17 mouse cellular contexts compared by ENCODE assay signal in genomic region chr8:84070667-84071066, GRCm38 (mm10). TPM values are rescaled to one million over a fixed set of nuclear protein-coding genes. Genes with fewer than 3 reads are reported as not detected.
DNase-seq lines count a peak whose midpoint lies in the region; ATAC-seq and TF ChIP-seq lines count a peak whose summit lies in the region.
"Had no signal": no experiment of that assay in that cellular context is flagged by ENCODE, and none has a peak within 500 bp of the region (broad histone marks: within the 10 kb centered on the region; RNA-seq: fewer than 3 reads in every experiment).

No protein-coding gene starts in this region.

- no peak for TF ChIP-seq CTCF in midbrain, postnatal 0 days (IDR thresholded peaks at IDR 0.05)
- no peak for TF ChIP-seq CTCF in stomach, postnatal 0 days (IDR thresholded peaks at IDR 0.05; ENCODE audit: low read depth)

- H3K9me3 ChIP-seq in midbrain, postnatal 0 days (ENCODE audit: low read length), result no peaks in the 10 kb centered on the region
- H3K9me3 ChIP-seq in midbrain, embryonic 16.5 days (replicated peaks; ENCODE audit: control insufficient read depth, low read length, poor library complexity, severe bottlenecking), result no peaks in the 10 kb centered on the region
- no peaks in the 10 kb centered on the region for H3K9me3 ChIP-seq in stomach, postnatal 0 days (ENCODE audit: control insufficient read depth, low read length)
- H3K9me3 ChIP-seq in intestine, embryonic 15.5 days, result no peaks in the 10 kb centered on the region
- H3K9me3 ChIP-seq: embryonic facial prominence, embryonic 15.5 days; heart, embryonic 13.5 days; midbrain, embryonic 13.5 days had no signal

- no peak for ATAC-seq in midbrain, postnatal 0 days (ENCODE audit: low FRiP score)
- ATAC-seq in midbrain, embryonic 16.5 days, result no peak
- ATAC-seq in stomach, postnatal 0 days (ENCODE audit: low FRiP score, low TSS enrichment), result no peak
- ATAC-seq in intestine, embryonic 15.5 days, result no peak
- ATAC-seq: midbrain, embryonic 13.5 days; Patski had no signal

- peak overlapping the region; percentile 43; the same call in 1 of the 2 replicates for H3K27ac ChIP-seq in midbrain, postnatal 0 days (ENCODE audit: low read depth, low read length)
- no peak overlapping the region for H3K27ac ChIP-seq in midbrain, embryonic 16.5 days (ENCODE audit: low read length)
- 0 out of 2 replicates have a peak overlapping the region, but pooled peaks have one; percentile 13 for H3K27ac ChIP-seq in stomach, postnatal 0 days (replicated peaks)
- H3K27ac ChIP-seq in intestine, embryonic 15.5 days, result no peak overlapping the region
- H3K27ac ChIP-seq: embryonic facial prominence, embryonic 15.5 days; heart, embryonic 13.5 days; midbrain, embryonic 13.5 days had no signal

- DNase-seq in gastrocnemius, adult 18-20 months (ENCODE audit: low spot score), result peak; percentile 48
- DNase-seq in gastrocnemius, postnatal 4 days (ENCODE audit: low spot score in 2 of 2), result no peak
- peak; percentile 15 for DNase-seq in midbrain, postnatal 0 days (ENCODE audit: low spot score)
- DNase-seq in layer of hippocampus, adult 9-11 months, result peak; percentile 89
- no peak for DNase-seq in stomach, postnatal 0 days (ENCODE audit: low spot score)
- DNase-seq in lung, postnatal 10 days, result no peak
- DNase-seq: cerebellum, postnatal 10 days; kidney, adult 11 months; lung, embryonic 14.5 days had no signal

- peaks cover 14% of the 10 kb centered on the region for H3K36me3 ChIP-seq in midbrain, postnatal 0 days (ENCODE audit: insufficient read depth, low read length)
- H3K36me3 ChIP-seq in midbrain, embryonic 16.5 days (ENCODE audit: control insufficient read depth, insufficient read depth, low read length), result peaks cover 4% of the 10 kb centered on the region; the same call in 1 of the 2 replicates
- no peaks in the 10 kb centered on the region for H3K36me3 ChIP-seq in stomach, postnatal 0 days (ENCODE audit: control insufficient read depth, insufficient read depth, low read length)
- 0 out of 2 replicates have a peak, but pooled peaks cover 5% of the 10 kb centered on the region for H3K36me3 ChIP-seq in intestine, embryonic 15.5 days

- no peak overlapping the region for H3K4me3 ChIP-seq in midbrain, postnatal 0 days (ENCODE audit: low read depth, low read length)
- no peak overlapping the region for H3K4me3 ChIP-seq in midbrain, embryonic 16.5 days (ENCODE audit: low read depth, low read length)
- no peak overlapping the region for H3K4me3 ChIP-seq in stomach, postnatal 0 days (ENCODE audit: low read depth, low read length)
- no peak overlapping the region for H3K4me3 ChIP-seq in intestine, embryonic 15.5 days (replicated peaks)
- H3K4me3 ChIP-seq: embryonic facial prominence, embryonic 15.5 days; heart, embryonic 13.5 days; midbrain, embryonic 13.5 days had no signal

- H3K9ac ChIP-seq in midbrain, postnatal 0 days (replicated peaks; ENCODE audit: low read length, poor library complexity, severe bottlenecking), result no peak overlapping the region
- no peak overlapping the region for H3K9ac ChIP-seq in midbrain, embryonic 16.5 days (ENCODE audit: low read depth, low read length)
- no peak overlapping the region for H3K9ac ChIP-seq in stomach, postnatal 0 days (ENCODE audit: low read length)
- H3K9ac ChIP-seq in intestine, embryonic 15.5 days, result no peak overlapping the region
- H3K9ac ChIP-seq: embryonic facial prominence, embryonic 15.5 days; lung, embryonic 14.5 days; midbrain, embryonic 13.5 days had no signal

- H3K4me2 ChIP-seq in midbrain, postnatal 0 days (ENCODE audit: low read depth, low read length, poor library complexity, severe bottlenecking), result no peak overlapping the region
- H3K4me2 ChIP-seq in midbrain, embryonic 16.5 days (ENCODE audit: low read length), result no peak overlapping the region
- no peak overlapping the region for H3K4me2 ChIP-seq in stomach, postnatal 0 days (replicated peaks; ENCODE audit: low read depth)
- no peak overlapping the region for H3K4me2 ChIP-seq in intestine, embryonic 15.5 days (replicated peaks)
- H3K4me2 ChIP-seq: embryonic facial prominence, embryonic 15.5 days; heart, embryonic 13.5 days; lung, embryonic 14.5 days; midbrain, embryonic 13.5 days had no signal

- no peak for TF ChIP-seq EP300 in stomach, postnatal 0 days (optimal IDR thresholded peaks at IDR 0.05)

- no peaks in the 10 kb centered on the region for H3K27me3 ChIP-seq in midbrain, postnatal 0 days (ENCODE audit: insufficient read depth, low read length)
- no peaks in the 10 kb centered on the region for H3K27me3 ChIP-seq in midbrain, embryonic 16.5 days (ENCODE audit: control insufficient read depth, insufficient read depth, low read depth, low read length)
- H3K27me3 ChIP-seq in stomach, postnatal 0 days (ENCODE audit: control insufficient read depth, insufficient read depth, low read length), result no peaks in the 10 kb centered on the region
- no peaks in the 10 kb centered on the region for H3K27me3 ChIP-seq in intestine, embryonic 15.5 days (replicated peaks)
- H3K27me3 ChIP-seq: embryonic facial prominence, embryonic 15.5 days; heart, embryonic 13.5 days; midbrain, embryonic 13.5 days; Patski had no signal

- H3K4me1 ChIP-seq in midbrain, postnatal 0 days (ENCODE audit: insufficient read depth, low read length), result peaks cover 16% of the 10 kb centered on the region
- H3K4me1 ChIP-seq in midbrain, embryonic 16.5 days (ENCODE audit: control insufficient read depth, insufficient read depth, low read length), result peaks cover 51% of the 10 kb centered on the region
- H3K4me1 ChIP-seq in stomach, postnatal 0 days (replicated peaks; ENCODE audit: control insufficient read depth, insufficient read depth), result peaks cover 8% of the 10 kb centered on the region; the same call in 1 of the 2 replicates
- peaks cover 35% of the 10 kb centered on the region for H3K4me1 ChIP-seq in intestine, embryonic 15.5 days (replicated peaks)

- 71% methylated on average over 2 of the region's 2 CpGs for WGBS in midbrain, postnatal 0 days
- 80% methylated on average over 2 of the region's 2 CpGs for WGBS in midbrain, embryonic 16.5 days
- 59% methylated on average over 2 of the region's 2 CpGs for WGBS in stomach, postnatal 0 days
- 79% methylated on average over 2 of the region's 2 CpGs for whole genome bisulfite sequencing in intestine, embryonic 15.5 days

RNA-seq across cellular contexts. Expression of gene Rfx1, which starts 4.0 kb away (rescaled TPM):
- 1 to 10 TPM; 4.6 to 4.8 TPM for total RNA-seq in gastrocnemius, adult 18-20 months (2021)
- 10 to 100 TPM; 10.1 to 11.7 TPM for total RNA-seq in gastrocnemius, postnatal 4 days (2021)
- 28.4 and 31.7 TPM in 2 replicates for total RNA-seq in midbrain, postnatal 0 days (2014; rRNA removed)
- polyA plus RNA-seq in midbrain, postnatal 0 days (2015; fragmentation: Nextera tagmentation; extraction: Ambion mirVana), result 7.2 and 8.8 TPM in 2 replicates
- 11.3 and 11.7 TPM in 2 replicates for polyA plus RNA-seq in midbrain, embryonic 16.5 days (2015; fragmentation: Nextera tagmentation; extraction: Ambion mirVana)
- polyA plus RNA-seq in stomach, postnatal 0 days (2015; fragmentation: Nextera tagmentation; extraction: Ambion mirVana), result 2.7 and 3.0 TPM in 2 replicates
- 7.3 and 7.9 TPM in 2 replicates for polyA plus RNA-seq in intestine, embryonic 15.5 days (2015; fragmentation: Nextera tagmentation; extraction: Ambion mirVana)

RNA-seq across cellular contexts. Expression of gene Gm10643, which starts 5.7 kb away (rescaled TPM):
- 1 to 10 TPM; 1.2 TPM for total RNA-seq in gastrocnemius, adult 18-20 months (2021)
- total RNA-seq in gastrocnemius, postnatal 4 days (2021), result 1 to 10 TPM; 2.5 to 3.2 TPM
- 2.2 and 3.0 TPM in 2 replicates for total RNA-seq in midbrain, postnatal 0 days (2014; rRNA removed)
- polyA plus RNA-seq in midbrain, postnatal 0 days (2015; fragmentation: Nextera tagmentation; extraction: Ambion mirVana), result 1.6 and 1.7 TPM in 2 replicates
- polyA plus RNA-seq in midbrain, embryonic 16.5 days (2015; fragmentation: Nextera tagmentation; extraction: Ambion mirVana), result 1.2 and 1.5 TPM in 2 replicates
- polyA plus RNA-seq in stomach, postnatal 0 days (2015; fragmentation: Nextera tagmentation; extraction: Ambion mirVana), result 0.96 and 1.2 TPM in 2 replicates
- polyA plus RNA-seq in intestine, embryonic 15.5 days (2015; fragmentation: Nextera tagmentation; extraction: Ambion mirVana), result 0.92 and 1.3 TPM in 2 replicates

RNA-seq across cellular contexts. Expression of gene Rln3, which starts 25.9 kb away (rescaled TPM):
- total RNA-seq in gastrocnemius, adult 18-20 months (2021), result not detected
- not detected for total RNA-seq in gastrocnemius, postnatal 4 days (2021)
- 2.3 and 2.7 TPM in 2 replicates for total RNA-seq in midbrain, postnatal 0 days (2014; rRNA removed)
- polyA plus RNA-seq in midbrain, postnatal 0 days (2015; fragmentation: Nextera tagmentation; extraction: Ambion mirVana), result 1.3 and 2.3 TPM in 2 replicates
- polyA plus RNA-seq in midbrain, embryonic 16.5 days (2015; fragmentation: Nextera tagmentation; extraction: Ambion mirVana), result 0.72 and 1.9 TPM in 2 replicates
- polyA plus RNA-seq in stomach, postnatal 0 days (2015; fragmentation: Nextera tagmentation; extraction: Ambion mirVana), result 0.17 TPM in 1 of 2 replicates, not detected in the other
- 0.28 and 0.31 TPM in 2 replicates for polyA plus RNA-seq in intestine, embryonic 15.5 days (2015; fragmentation: Nextera tagmentation; extraction: Ambion mirVana)
- total RNA-seq: adrenal gland, postnatal 4 days; left cerebral cortex, adult 8-10 months had no signal
- polyA plus RNA-seq: embryonic facial prominence, embryonic 15.5 days; heart, embryonic 13.5 days; lung, embryonic 14.5 days; midbrain, embryonic 13.5 days; Patski had no signal

RNA-seq across cellular contexts. Expression of gene Il27ra, which starts 28.3 kb away (rescaled TPM):
- total RNA-seq in gastrocnemius, adult 18-20 months (2021), result under 1 TPM; 0.37 to 0.66 TPM
- total RNA-seq in gastrocnemius, postnatal 4 days (2021), result 1 to 10 TPM in 1 of 2 experiments, under 1 TPM in 1; 0.93 to 1.4 TPM
- total RNA-seq in midbrain, postnatal 0 days (2014; rRNA removed), result 0.71 and 1.1 TPM in 2 replicates
- 0.21 and 0.29 TPM in 2 replicates for polyA plus RNA-seq in midbrain, postnatal 0 days (2015; fragmentation: Nextera tagmentation; extraction: Ambion mirVana)
- 0.26 and 0.47 TPM in 2 replicates for polyA plus RNA-seq in midbrain, embryonic 16.5 days (2015; fragmentation: Nextera tagmentation; extraction: Ambion mirVana)
- polyA plus RNA-seq in stomach, postnatal 0 days (2015; fragmentation: Nextera tagmentation; extraction: Ambion mirVana), result 0.40 and 0.44 TPM in 2 replicates
- polyA plus RNA-seq in intestine, embryonic 15.5 days (2015; fragmentation: Nextera tagmentation; extraction: Ambion mirVana), result 1.3 and 1.5 TPM in 2 replicates

RNA-seq across cellular contexts. Expression of gene Dcaf15, which starts 33.9 kb away (rescaled TPM):
- 1 to 10 TPM; 4.8 to 4.9 TPM for total RNA-seq in gastrocnemius, adult 18-20 months (2021)
- 10 to 100 TPM; 15.6 to 17.5 TPM for total RNA-seq in gastrocnemius, postnatal 4 days (2021)
- 62.3 and 67.6 TPM in 2 replicates for total RNA-seq in midbrain, postnatal 0 days (2014; rRNA removed)
- 21.7 and 23.3 TPM in 2 replicates for polyA plus RNA-seq in midbrain, postnatal 0 days (2015; fragmentation: Nextera tagmentation; extraction: Ambion mirVana)
- 20.6 and 24.7 TPM in 2 replicates for polyA plus RNA-seq in midbrain, embryonic 16.5 days (2015; fragmentation: Nextera tagmentation; extraction: Ambion mirVana)
- 4.1 and 4.4 TPM in 2 replicates for polyA plus RNA-seq in stomach, postnatal 0 days (2015; fragmentation: Nextera tagmentation; extraction: Ambion mirVana)
- polyA plus RNA-seq in intestine, embryonic 15.5 days (2015; fragmentation: Nextera tagmentation; extraction: Ambion mirVana), result 8.4 and 9.9 TPM in 2 replicates

Comparison
In these comparisons a context has a peak if more than half of its experiments do, and no peak if none do; other contexts are left out.
1. DNase-seq: peak in gastrocnemius, adult 18-20 months (single experiment), midbrain, postnatal 0 days (single experiment) and layer of hippocampus, adult 9-11 months (single experiment); none in gastrocnemius, postnatal 4 days (0 of 2), stomach, postnatal 0 days (single experiment) and lung, postnatal 10 days (single experiment).
2. H3K27ac ChIP-seq: peak in midbrain, postnatal 0 days (single experiment) and stomach, postnatal 0 days (single experiment); none in midbrain, embryonic 16.5 days (single experiment) and intestine, embryonic 15.5 days (single experiment).